Mouse (Mus musculus): ENCODE measurements at regions not wholly inside any gene's neighbourhood (a gene's known extent, or its start where the extent isn't known, plus 50 kb on each side); places are given as distances from the start of the nearest gene placed in this dataset.

DNA sequence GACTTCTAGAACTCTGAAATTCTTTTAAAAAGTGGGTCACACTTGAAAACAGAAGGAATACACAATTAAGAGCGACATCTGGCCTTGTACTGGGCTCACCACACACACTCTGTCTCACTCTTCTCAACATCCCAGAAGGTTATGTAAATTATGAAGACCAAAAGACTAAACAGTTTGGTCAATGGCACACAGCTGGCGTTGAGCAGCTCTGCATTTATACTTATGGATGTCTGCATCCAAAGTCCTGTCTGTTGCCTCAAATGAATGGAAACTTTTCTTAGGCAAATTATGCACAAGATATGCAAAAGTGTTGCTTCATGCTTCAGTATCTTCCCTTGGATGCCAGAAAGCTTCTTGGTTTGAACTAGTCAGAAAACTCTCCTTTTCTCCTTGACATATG, 323.5 kb downstream of the Ppp3ca start:
- no peaks in the 10 kb centered on the region for H3K4me1 ChIP-seq (replicated peaks)
- no peak overlapping the region for H3K4me3 ChIP-seq (replicated peaks)
- no peaks in the 10 kb centered on the region for H3K9me3 ChIP-seq (replicated peaks)
- ATAC-seq (ENCODE audit: insufficient read depth) = no peak
- WGBS (ENCODE audit: insufficient replicate concordance) = 47% methylated on average over 2 of the region's 2 CpGs
- H3K4me2 ChIP-seq = no peak overlapping the region
- H3K27me3 ChIP-seq = no peaks in the 10 kb centered on the region
- no peaks in the 10 kb centered on the region for H3K36me3 ChIP-seq (replicated peaks)
- no peak overlapping the region for H3K9ac ChIP-seq
- no peak overlapping the region for H3K27ac ChIP-seq (replicated peaks)

DNA sequence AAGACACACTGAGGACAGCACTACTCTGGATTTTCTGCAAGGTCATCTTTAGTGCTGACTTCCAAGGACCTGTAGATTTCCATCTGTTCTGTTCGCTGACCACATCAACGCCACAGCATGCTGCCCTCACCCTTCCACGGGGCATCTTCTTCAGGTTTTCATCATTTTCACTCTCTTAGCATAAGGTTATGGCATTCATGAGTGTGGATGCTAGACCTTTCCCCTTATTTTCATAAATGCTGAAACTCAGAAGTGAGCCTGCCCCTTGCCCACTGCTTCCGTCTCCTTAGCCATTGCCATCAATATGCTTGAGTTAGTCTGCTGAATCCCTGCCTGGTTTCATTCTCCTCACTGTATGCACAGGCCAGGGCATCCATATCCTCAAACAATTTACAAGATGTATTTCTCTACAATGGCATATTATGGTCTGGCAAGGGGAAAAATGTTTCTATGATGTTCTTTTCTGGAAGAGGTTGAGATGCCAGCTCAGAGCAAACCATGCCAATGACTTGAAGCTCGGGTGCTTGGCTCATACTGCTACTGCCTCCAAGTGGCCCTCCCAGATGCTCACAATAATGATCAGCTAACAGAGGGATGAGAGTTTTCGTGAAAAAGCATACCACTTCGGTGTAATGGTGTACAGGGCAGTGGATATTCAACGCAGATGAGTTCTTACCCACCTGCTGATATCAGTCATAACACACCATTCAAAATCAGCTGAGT, 324.6 kb downstream of the Ppp3ca start:
- no peaks in the 10 kb centered on the region for H3K9me3 ChIP-seq (replicated peaks)
- H3K36me3 ChIP-seq (replicated peaks) = no peaks in the 10 kb centered on the region
- H3K27ac ChIP-seq (replicated peaks) = no peak overlapping the region
- H3K27me3 ChIP-seq = no peaks in the 10 kb centered on the region
- H3K4me3 ChIP-seq (replicated peaks) = no peak overlapping the region
- H3K4me1 ChIP-seq (replicated peaks) = no peaks in the 10 kb centered on the region
- ATAC-seq (ENCODE audit: insufficient read depth) = no peak
- no peak overlapping the region for H3K9ac ChIP-seq
- no peak overlapping the region for H3K4me2 ChIP-seq
- 66% methylated on average over 8 of the region's 8 CpGs for WGBS (ENCODE audit: insufficient replicate concordance)

DNA sequence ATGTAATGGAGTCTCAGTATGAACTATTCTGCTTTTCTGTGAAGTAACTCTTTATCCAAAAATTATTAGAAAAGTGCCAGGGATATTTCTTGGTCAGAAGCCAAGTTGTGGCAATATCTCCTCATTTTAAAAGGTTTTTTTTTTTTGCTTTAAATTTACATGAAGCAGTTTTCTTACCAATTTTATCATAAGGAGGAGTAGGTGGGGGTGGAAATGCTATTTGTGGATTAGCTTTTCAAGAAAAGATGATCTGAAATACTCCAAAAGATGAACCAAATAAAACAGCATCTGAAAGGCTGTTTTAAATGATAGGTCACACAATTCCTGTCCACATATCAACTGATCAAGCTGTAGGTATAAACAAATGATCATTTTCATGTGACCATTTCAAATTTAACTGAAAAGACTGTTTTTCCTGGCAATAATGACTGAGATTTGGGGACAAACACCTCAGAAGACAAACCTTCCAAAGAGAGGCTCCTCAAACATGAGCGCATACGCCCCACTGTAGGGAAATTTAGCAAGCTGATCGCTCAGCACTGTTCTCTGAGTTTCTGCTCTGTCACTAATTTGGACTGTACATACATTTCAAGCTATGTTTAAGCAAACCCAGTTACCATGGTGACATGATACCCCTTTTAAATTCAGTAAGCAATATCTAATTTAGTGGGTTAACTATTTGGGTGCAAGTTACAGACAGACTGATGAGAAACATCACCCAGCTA, 325.8 kb downstream of the Ppp3ca start:
- 80% methylated on average over 3 of the region's 3 CpGs for WGBS (ENCODE audit: insufficient replicate concordance)
- H3K4me2 ChIP-seq = no peak overlapping the region
- H3K9me3 ChIP-seq (replicated peaks) = no peaks in the 10 kb centered on the region
- no peaks in the 10 kb centered on the region for H3K27me3 ChIP-seq
- no peaks in the 10 kb centered on the region for H3K36me3 ChIP-seq (replicated peaks)
- no peak for ATAC-seq (ENCODE audit: insufficient read depth)
- no peaks in the 10 kb centered on the region for H3K4me1 ChIP-seq (replicated peaks)
- H3K4me3 ChIP-seq (replicated peaks) = no peak overlapping the region
- H3K9ac ChIP-seq = no peak overlapping the region
- H3K27ac ChIP-seq (replicated peaks) = no peak overlapping the region

DNA sequence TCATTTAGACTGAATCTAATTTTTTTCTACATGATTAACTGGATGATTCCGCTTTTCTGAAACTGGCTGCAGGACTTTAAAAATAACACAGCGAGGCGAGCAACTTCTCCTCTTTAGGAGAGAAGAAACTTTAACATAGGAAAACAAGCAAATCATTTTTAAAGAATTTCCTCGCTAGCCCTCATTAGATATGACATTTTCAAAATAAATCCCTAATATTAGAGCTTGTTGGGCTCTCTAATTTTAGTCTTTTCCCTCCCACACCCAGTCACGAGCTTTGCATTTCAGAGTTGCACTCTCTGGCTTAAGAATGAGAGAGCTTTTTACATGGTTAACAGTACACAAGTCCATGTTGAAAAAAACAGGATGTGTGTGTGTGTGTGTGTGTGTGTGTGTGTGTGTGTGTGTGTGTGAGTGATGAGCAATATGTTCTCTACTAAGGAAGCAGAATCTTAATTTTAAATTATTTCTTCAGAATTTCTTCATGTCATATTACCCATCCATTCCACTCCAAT, 326.5 kb downstream of the Ppp3ca start:
- ATAC-seq (ENCODE audit: insufficient read depth) = no peak
- 53% methylated on average over 5 of the region's 5 CpGs for WGBS (ENCODE audit: insufficient replicate concordance)
- Histone ChIP-seq H3K9me3 (replicated peaks) (no peaks in the 10 kb centered on the region), H3K36me3 (replicated peaks) (no peaks in the 10 kb centered on the region), H3K4me1 (replicated peaks) (no peaks in the 10 kb centered on the region), H3K4me2 (no peak overlapping the region), H3K9ac (no peak overlapping the region), H3K4me3 (replicated peaks) (no peak overlapping the region), H3K27me3 (no peaks in the 10 kb centered on the region), H3K27ac (replicated peaks) (no peak overlapping the region)

DNA sequence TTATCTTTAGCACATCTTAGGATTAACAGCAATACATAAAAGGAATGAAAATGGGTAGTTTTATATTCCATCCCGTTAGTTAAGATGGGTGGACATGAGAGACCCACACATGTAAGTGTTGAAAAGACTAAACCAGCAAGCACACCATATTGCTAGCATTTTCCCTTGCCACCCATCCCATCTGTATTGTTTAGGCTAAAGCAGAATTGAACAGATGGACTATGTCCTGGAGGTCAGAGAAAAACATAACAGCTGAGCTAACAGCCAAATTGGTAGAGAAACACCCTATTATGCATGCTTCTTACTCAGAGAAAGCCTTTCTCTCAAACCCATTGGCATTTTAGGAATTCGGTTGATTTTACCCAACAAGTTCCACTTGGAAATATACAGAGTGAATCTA, 329.3 kb upstream of the Emcn start:
- no peak overlapping the region for H3K27ac ChIP-seq (replicated peaks)
- H3K4me1 ChIP-seq (replicated peaks) = no peaks in the 10 kb centered on the region
- H3K4me2 ChIP-seq = no peak overlapping the region
- ATAC-seq (ENCODE audit: insufficient read depth) = no peak
- no peak overlapping the region for H3K4me3 ChIP-seq (replicated peaks)
- H3K27me3 ChIP-seq = no peaks in the 10 kb centered on the region
- 38% methylated on average over 2 of the region's 2 CpGs for WGBS (ENCODE audit: insufficient replicate concordance)
- no peak overlapping the region for H3K9ac ChIP-seq
- H3K36me3 ChIP-seq (replicated peaks) = no peaks in the 10 kb centered on the region
- H3K9me3 ChIP-seq (replicated peaks) = no peaks in the 10 kb centered on the region

DNA sequence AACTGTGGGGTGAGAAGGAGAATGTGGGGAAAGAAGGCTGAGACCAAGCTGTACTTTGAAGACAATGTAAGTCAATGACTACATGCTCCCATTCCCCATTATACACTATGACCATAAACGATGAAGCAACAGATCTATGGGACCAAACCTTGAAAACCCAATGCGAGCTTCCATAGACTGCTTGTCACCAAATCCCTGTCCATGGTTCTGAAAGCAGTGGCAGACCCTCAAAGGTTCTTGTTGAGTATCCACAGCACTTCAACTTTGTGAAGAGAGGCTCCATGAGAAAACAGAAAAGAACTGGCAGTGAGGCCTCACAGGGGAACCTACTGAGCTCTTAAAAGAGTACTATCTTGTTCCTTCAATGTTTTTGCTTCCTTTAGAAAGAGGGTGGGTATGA, 326.2 kb upstream of the Emcn start:
- no peak overlapping the region for H3K9ac ChIP-seq
- 50% methylated on average over 2 of the region's 2 CpGs for WGBS (ENCODE audit: insufficient replicate concordance)
- no peaks in the 10 kb centered on the region for H3K27me3 ChIP-seq
- no peaks in the 10 kb centered on the region for H3K9me3 ChIP-seq (replicated peaks)
- H3K27ac ChIP-seq (replicated peaks) = no peak overlapping the region
- no peak overlapping the region for H3K4me3 ChIP-seq (replicated peaks)
- no peaks in the 10 kb centered on the region for H3K4me1 ChIP-seq (replicated peaks)
- H3K36me3 ChIP-seq (replicated peaks) = no peaks in the 10 kb centered on the region
- H3K4me2 ChIP-seq = no peak overlapping the region
- ATAC-seq (ENCODE audit: insufficient read depth) = no peak

DNA sequence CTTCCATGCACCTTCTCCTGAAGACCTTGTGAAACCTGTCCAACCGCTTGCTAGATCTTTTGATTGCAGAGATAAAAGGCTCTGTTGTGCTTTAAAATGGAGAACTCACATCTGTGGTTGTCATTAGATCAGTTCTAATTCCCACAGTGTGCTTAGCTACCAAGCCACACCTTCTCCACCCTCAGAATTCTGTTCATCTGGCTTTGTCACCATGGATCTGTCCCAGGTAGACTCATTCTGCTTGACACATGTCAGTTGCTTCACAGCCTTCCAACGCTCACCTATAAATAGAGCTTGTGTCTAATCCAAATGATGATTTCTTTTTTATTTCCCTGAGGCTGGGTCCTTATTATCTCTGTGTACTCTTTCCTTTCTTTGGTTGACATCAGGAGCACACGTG, 325.7 kb upstream of the Emcn start:
- Histone ChIP-seq H3K4me2 (no peak overlapping the region), H3K27ac (replicated peaks) (no peak overlapping the region), H3K9me3 (replicated peaks) (no peaks in the 10 kb centered on the region), H3K36me3 (replicated peaks) (no peaks in the 10 kb centered on the region), H3K9ac (no peak overlapping the region), H3K4me1 (replicated peaks) (no peaks in the 10 kb centered on the region), H3K27me3 (no peaks in the 10 kb centered on the region), H3K4me3 (replicated peaks) (no peak overlapping the region)
- no peak for ATAC-seq (ENCODE audit: insufficient read depth)
- 57% methylated on average over 3 of the region's 3 CpGs for WGBS (ENCODE audit: insufficient replicate concordance)

DNA sequence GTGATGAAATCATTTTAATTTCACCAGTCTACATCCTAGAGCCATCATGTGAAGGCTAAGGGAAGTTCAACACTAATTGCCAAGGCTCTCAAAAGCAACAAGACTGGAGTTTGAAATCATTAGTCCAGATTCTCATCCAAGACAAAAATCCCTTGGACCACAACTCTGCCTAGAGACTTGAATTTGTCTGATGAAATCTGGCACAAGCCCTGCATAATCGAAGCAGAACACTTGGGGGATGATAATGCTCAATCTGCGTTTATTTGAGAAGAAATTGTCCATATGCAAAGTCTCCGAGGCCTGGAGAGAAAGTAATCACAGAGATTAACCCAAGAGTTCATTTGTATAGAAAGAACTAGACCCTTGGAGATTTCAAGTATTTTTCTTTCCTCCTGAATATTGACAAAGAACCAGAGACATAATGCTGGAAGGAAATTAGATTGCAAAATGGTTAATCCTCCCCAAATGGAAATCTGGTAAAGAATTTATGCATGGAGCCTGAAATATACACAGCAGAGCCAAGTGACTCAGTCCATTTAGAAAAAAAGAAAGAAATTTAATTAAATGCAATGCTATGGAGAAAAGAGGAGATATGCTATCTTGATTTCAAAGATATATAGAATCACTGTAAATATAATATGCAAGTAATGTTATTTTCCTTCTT, 320.8 kb upstream of the Emcn start:
- H3K4me1 ChIP-seq (replicated peaks) = no peaks in the 10 kb centered on the region
- H3K9me3 ChIP-seq (replicated peaks) = no peaks in the 10 kb centered on the region
- no peaks in the 10 kb centered on the region for H3K27me3 ChIP-seq
- H3K36me3 ChIP-seq (replicated peaks) = no peaks in the 10 kb centered on the region
- no peak overlapping the region for H3K27ac ChIP-seq (replicated peaks)
- H3K9ac ChIP-seq = no peak overlapping the region
- WGBS (ENCODE audit: insufficient replicate concordance) = 53% methylated on average over 3 of the region's 3 CpGs
- H3K4me3 ChIP-seq (replicated peaks) = no peak overlapping the region
- no peak overlapping the region for H3K4me2 ChIP-seq
- ATAC-seq (ENCODE audit: insufficient read depth) = no peak

DNA sequence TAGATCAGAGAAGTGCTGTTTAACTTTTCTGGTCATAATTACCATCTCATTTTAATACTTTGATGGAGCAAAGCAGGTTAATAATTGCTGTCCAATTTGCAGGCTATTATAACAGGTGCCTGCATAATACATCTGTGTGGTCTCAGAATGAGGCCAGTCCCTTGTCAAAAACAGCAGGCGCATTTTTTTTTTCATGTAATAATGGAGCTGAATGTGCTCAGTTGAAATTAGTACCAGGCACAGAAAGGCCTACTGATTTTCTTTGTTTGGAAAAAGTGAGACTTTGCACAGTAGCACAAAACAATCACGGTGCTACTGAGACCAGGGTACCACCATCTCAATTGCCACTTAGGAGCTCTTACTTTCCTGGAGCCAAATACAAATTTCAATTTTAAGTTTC, 311.3 kb upstream of the Emcn start:
- ATAC-seq (ENCODE audit: insufficient read depth) = no peak
- Histone ChIP-seq H3K4me1 (replicated peaks) (no peaks in the 10 kb centered on the region), H3K9me3 (replicated peaks) (no peaks in the 10 kb centered on the region), H3K27ac (replicated peaks) (no peak overlapping the region), H3K27me3 (no peaks in the 10 kb centered on the region), H3K4me2 (no peak overlapping the region), H3K36me3 (replicated peaks) (no peaks in the 10 kb centered on the region), H3K9ac (no peak overlapping the region), H3K4me3 (replicated peaks) (no peak overlapping the region)
- WGBS (ENCODE audit: insufficient replicate concordance) = 58% methylated on average over 2 of the region's 2 CpGs

DNA sequence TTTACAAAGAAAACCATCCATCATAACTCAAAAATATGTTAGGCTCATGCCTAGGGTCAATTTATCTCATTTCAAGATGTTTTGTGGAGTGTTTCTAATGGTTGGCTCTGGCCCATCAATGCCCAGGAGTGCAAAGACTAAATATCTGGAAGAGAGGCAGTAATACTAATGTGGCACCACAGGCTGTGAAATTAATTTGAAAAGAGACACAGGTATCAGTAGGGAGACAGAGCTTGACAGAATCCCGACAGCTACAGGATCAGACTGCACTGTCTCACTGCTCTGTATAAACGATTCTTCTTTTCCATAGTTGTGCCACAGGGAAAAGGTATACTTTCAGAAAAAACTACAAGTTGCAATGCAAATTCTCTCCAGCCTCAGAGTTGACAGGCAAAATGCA, 308.1 kb upstream of the Emcn start:
- WGBS (ENCODE audit: insufficient replicate concordance) = 54% methylated on average over 2 of the region's 2 CpGs
- no peak overlapping the region for H3K4me3 ChIP-seq (replicated peaks)
- no peak for ATAC-seq (ENCODE audit: insufficient read depth)
- no peaks in the 10 kb centered on the region for H3K27me3 ChIP-seq
- H3K27ac ChIP-seq (replicated peaks) = no peak overlapping the region
- H3K9me3 ChIP-seq (replicated peaks) = no peaks in the 10 kb centered on the region
- H3K36me3 ChIP-seq (replicated peaks) = no peaks in the 10 kb centered on the region
- no peaks in the 10 kb centered on the region for H3K4me1 ChIP-seq (replicated peaks)
- H3K9ac ChIP-seq = no peak overlapping the region
- H3K4me2 ChIP-seq = no peak overlapping the region

DNA sequence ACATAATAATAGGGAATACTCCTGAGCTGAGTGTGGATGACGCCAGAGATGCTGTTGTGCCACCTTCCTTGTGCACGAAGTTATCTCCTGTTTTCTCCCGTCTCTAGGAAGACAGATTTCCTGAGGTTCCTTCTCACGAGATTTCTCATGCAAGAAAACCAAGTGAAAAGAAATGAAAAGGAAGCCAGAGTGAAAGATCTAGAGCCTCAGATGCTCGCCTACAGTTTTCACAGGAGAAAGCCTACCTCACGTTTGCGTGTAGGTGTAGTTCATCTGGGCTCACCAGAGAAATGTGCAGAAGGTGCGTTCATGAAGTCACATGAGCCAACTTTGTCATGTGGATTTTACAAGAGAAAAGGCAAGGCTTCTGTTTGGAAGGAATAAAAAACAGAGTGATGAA, 301.2 kb upstream of the Emcn start:
- Histone ChIP-seq H3K4me1 (replicated peaks) (no peaks in the 10 kb centered on the region), H3K9ac (no peak overlapping the region), H3K4me3 (replicated peaks) (no peak overlapping the region), H3K4me2 (no peak overlapping the region), H3K9me3 (replicated peaks) (no peaks in the 10 kb centered on the region), H3K27me3 (no peaks in the 10 kb centered on the region), H3K36me3 (replicated peaks) (no peaks in the 10 kb centered on the region), H3K27ac (replicated peaks) (no peak overlapping the region)
- no peak for ATAC-seq (ENCODE audit: insufficient read depth)
- WGBS (ENCODE audit: insufficient replicate concordance) = 63% methylated on average over 8 of the region's 8 CpGs

Measured in liver, embryonic 15.5 days (tissue).